Mouse (Mus musculus) heart, postnatal 0 days (tissue): ENCODE results near the gene Pidd1.

Experiments used
- CTCF ChIP-seq: IDR thresholded peaks from 2 replicates; pipeline ENCODE4 v1.5.1; 2016; ENCODE audit warnings: antibody characterized with exemption, control low read depth, low read depth
- EP300 ChIP-seq: IDR thresholded peaks from 2 replicates; pipeline ENCODE4 v1.6.1; 2016; ENCODE audit warnings: antibody characterized with exemption, low read depth

DNA sequence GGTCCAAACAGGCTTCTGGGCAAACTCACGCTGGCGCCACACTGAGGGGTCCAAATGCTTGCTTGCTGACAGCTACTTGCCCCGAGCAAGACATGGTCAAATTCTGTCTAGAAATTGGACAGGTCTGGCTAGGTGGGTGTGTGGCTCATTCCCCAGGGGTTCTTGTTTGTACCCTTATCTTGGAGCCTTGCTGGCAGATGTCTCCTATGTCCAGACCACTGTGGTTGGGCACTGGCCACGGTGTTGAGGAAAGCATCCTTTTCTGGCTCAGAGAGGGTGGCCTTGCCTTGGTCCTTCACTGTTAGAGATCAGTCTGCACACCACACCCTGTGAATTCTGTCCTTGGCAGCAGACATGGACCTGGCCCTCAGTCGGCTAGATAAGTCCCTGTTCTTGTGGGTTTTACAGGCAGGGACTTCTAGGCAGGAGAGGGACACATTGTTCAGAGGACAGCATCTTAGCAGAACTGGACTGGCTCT is 34.5 kb upstream of the Pidd1 start:
- no peak for TF ChIP-seq CTCF
- TF ChIP-seq EP300: no peak
